Mouse (Mus musculus): ENCODE data around the gene Tank. TPM values are rescaled to one million over a fixed set of nuclear protein-coding genes. Genes with fewer than 3 reads are reported as not detected.

Tank gene
- polyA plus RNA-seq, 1 experiment, result 13.2 TPM

GRCm38 (mm10) chr2:61630864-61631555 is 52.6 kb downstream of the Tank start:
- Histone ChIP-seq H3K4me2 (ENCODE audit: low read depth) (no peak overlapping the region), H3K4me3 (no peak overlapping the region), H3K27me3 (ENCODE audit: control insufficient read depth, insufficient read depth, insufficient read length) (no peaks in the 10 kb centered on the region), H3K79me2 (ENCODE audit: control insufficient read depth, insufficient read depth) (no peaks in the 10 kb centered on the region), H3ac (ENCODE audit: control insufficient read depth, insufficient read length) (no peak overlapping the region), H3K36me3 (ENCODE audit: control insufficient read depth, insufficient read depth) (peaks cover 55% of the 10 kb centered on the region)
- TF ChIP-seq REST (IDR thresholded peaks at IDR 0.05; ENCODE audit: insufficient read depth, insufficient read length) (no peak), POLR2AphosphoS2 (IDR thresholded peaks at IDR 0.05; ENCODE audit: insufficient read length, low read depth) (no peak), MYOD1 (IDR thresholded peaks at IDR 0.05; ENCODE audit: control insufficient read depth in 1 of 3, insufficient read length in 2 of 3, low read depth in 2 of 3) (no peak), SRF (IDR thresholded peaks at IDR 0.05; ENCODE audit: control insufficient read depth, insufficient read length, low read depth) (no peak), TCF3 (IDR thresholded peaks at IDR 0.05; ENCODE audit: insufficient read length, low read depth) (no peak), USF1 (IDR thresholded peaks at IDR 0.05; ENCODE audit: low read depth) (no peak), MYOG (IDR thresholded peaks at IDR 0.05; ENCODE audit: control insufficient read depth in 1 of 3, insufficient read depth in 1 of 3, insufficient read length in 2 of 3, low read depth in 2 of 3) (no peak), MAX (IDR thresholded peaks at IDR 0.05; ENCODE audit: low read depth) (no peak), E2F4 (IDR thresholded peaks at IDR 0.05; ENCODE audit: insufficient read depth) (no peak), CEBPB (IDR thresholded peaks at IDR 0.05; ENCODE audit: insufficient read depth, poor library complexity, severe bottlenecking) (no peak), TCF12 (IDR thresholded peaks at IDR 0.05; ENCODE audit: insufficient read depth, poor library complexity, severe bottlenecking) (no peak)

- no peak overlapping the region for H3ac ChIP-seq (ENCODE audit: control insufficient read depth, insufficient read length)
- no peaks in the 10 kb centered on the region for H3K79me2 ChIP-seq (ENCODE audit: control insufficient read depth, insufficient read depth)
- H3K4me2 ChIP-seq (ENCODE audit: low read depth), result no peak overlapping the region
- TF ChIP-seq POLR2A (IDR thresholded peaks at IDR 0.05; ENCODE audit: insufficient read length, low read depth), result no peak
- no peak for TF ChIP-seq SRF (IDR thresholded peaks at IDR 0.05; ENCODE audit: control insufficient read depth, insufficient read length, low read depth)
- no peak for TF ChIP-seq TCF3 (IDR thresholded peaks at IDR 0.05; ENCODE audit: insufficient read length, low read depth)
- no peak for TF ChIP-seq MYOG (IDR thresholded peaks at IDR 0.05; ENCODE audit: control insufficient read depth in 1 of 3, insufficient read depth in 1 of 3, insufficient read length in 2 of 3, low read depth in 2 of 3)
- no peak for TF ChIP-seq E2F4 (IDR thresholded peaks at IDR 0.05; ENCODE audit: insufficient read depth)
- no peak for TF ChIP-seq MAX (IDR thresholded peaks at IDR 0.05; ENCODE audit: low read depth)
- no peak for TF ChIP-seq TCF12 (IDR thresholded peaks at IDR 0.05; ENCODE audit: insufficient read depth, poor library complexity, severe bottlenecking)
- TF ChIP-seq REST (IDR thresholded peaks at IDR 0.05; ENCODE audit: insufficient read depth, insufficient read length), result no peak
- no peaks in the 10 kb centered on the region for H3K27me3 ChIP-seq (ENCODE audit: control insufficient read depth, insufficient read depth, insufficient read length)
- peaks cover 40% of the 10 kb centered on the region for H3K36me3 ChIP-seq (ENCODE audit: control insufficient read depth, insufficient read depth)
- H3K4me3 ChIP-seq, result no peak overlapping the region
These were observed 56.7 kb downstream of the Tank start for GRCm38 (mm10) chr2:61635099-61635498.

DNA sequence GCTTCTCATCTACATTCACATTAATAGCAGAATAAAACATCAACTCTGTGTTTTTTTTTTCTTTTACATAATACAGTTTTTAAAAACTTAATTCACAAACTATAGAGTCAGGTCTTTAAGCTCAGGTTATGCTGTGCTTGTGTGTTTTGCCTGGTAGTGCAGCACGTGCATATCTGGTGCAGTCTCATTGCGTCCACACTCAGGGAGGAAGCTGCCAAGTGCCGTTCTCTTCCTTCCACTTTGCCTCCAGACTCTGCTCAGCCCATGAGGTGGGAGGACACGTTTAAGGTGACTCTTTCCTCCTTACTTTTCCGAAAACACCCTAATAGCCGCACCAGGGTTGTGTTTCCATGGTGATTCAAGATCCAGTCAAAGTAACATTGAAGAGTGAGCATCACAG is 59.8 kb downstream of the Tank start:
- TF ChIP-seq TCF12 (IDR thresholded peaks at IDR 0.05; ENCODE audit: insufficient read depth, poor library complexity, severe bottlenecking) (no peak), CEBPB (IDR thresholded peaks at IDR 0.05; ENCODE audit: insufficient read depth, poor library complexity, severe bottlenecking) (no peak), POLR2AphosphoS2 (IDR thresholded peaks at IDR 0.05; ENCODE audit: insufficient read length, low read depth) (no peak), MAX (IDR thresholded peaks at IDR 0.05; ENCODE audit: low read depth) (no peak), TCF3 (IDR thresholded peaks at IDR 0.05; ENCODE audit: insufficient read length, low read depth) (no peak), E2F4 (IDR thresholded peaks at IDR 0.05; ENCODE audit: insufficient read depth) (no peak), USF1 (IDR thresholded peaks at IDR 0.05; ENCODE audit: low read depth) (no peak), REST (IDR thresholded peaks at IDR 0.05; ENCODE audit: insufficient read depth, insufficient read length) (no peak), MYOG (IDR thresholded peaks at IDR 0.05; ENCODE audit: control insufficient read depth in 1 of 3, insufficient read depth in 1 of 3, insufficient read length in 2 of 3, low read depth in 2 of 3) (no peak), SRF (IDR thresholded peaks at IDR 0.05; ENCODE audit: control insufficient read depth, insufficient read length, low read depth) (no peak)
- Histone ChIP-seq H3K79me2 (ENCODE audit: control insufficient read depth, insufficient read depth) (peaks cover 3% of the 10 kb centered on the region), H3K36me3 (ENCODE audit: control insufficient read depth, insufficient read depth) (peaks cover 20% of the 10 kb centered on the region), H3K4me3 (no peak overlapping the region), H3ac (ENCODE audit: control insufficient read depth, insufficient read length) (no peak overlapping the region), H3K4me2 (ENCODE audit: low read depth) (no peak overlapping the region), H3K27me3 (ENCODE audit: control insufficient read depth, insufficient read depth, insufficient read length) (no peaks in the 10 kb centered on the region)

- no peak overlapping the region for H3K4me2 ChIP-seq (ENCODE audit: low read depth)
- no peak overlapping the region for H3ac ChIP-seq (ENCODE audit: control insufficient read depth, insufficient read length)
- H3K79me2 ChIP-seq (ENCODE audit: control insufficient read depth, insufficient read depth), result peaks cover 3% of the 10 kb centered on the region
- no peak overlapping the region for H3K4me3 ChIP-seq
- H3K27me3 ChIP-seq (ENCODE audit: control insufficient read depth, insufficient read depth, insufficient read length), result no peaks in the 10 kb centered on the region
- peaks cover 27% of the 10 kb centered on the region for H3K36me3 ChIP-seq (ENCODE audit: control insufficient read depth, insufficient read depth)
- TF ChIP-seq TCF3 (IDR thresholded peaks at IDR 0.05; ENCODE audit: insufficient read length, low read depth), result no peak
- no peak for TF ChIP-seq TCF12 (IDR thresholded peaks at IDR 0.05; ENCODE audit: insufficient read depth, poor library complexity, severe bottlenecking)
- no peak for TF ChIP-seq MAX (IDR thresholded peaks at IDR 0.05; ENCODE audit: low read depth)
- TF ChIP-seq REST (IDR thresholded peaks at IDR 0.05; ENCODE audit: insufficient read depth, insufficient read length), result no peak
- no peak for TF ChIP-seq POLR2AphosphoS2 (IDR thresholded peaks at IDR 0.05; ENCODE audit: insufficient read length, low read depth)
- no peak for TF ChIP-seq MYOG (IDR thresholded peaks at IDR 0.05; ENCODE audit: control insufficient read depth in 1 of 3, insufficient read depth in 1 of 3, insufficient read length in 2 of 3, low read depth in 2 of 3)
- TF ChIP-seq USF1 (IDR thresholded peaks at IDR 0.05; ENCODE audit: low read depth), result no peak
- TF ChIP-seq MYOD1 (IDR thresholded peaks at IDR 0.05; ENCODE audit: control insufficient read depth in 1 of 3, insufficient read length in 2 of 3, low read depth in 2 of 3), result no peak
- TF ChIP-seq SRF (IDR thresholded peaks at IDR 0.05; ENCODE audit: control insufficient read depth, insufficient read length, low read depth), result no peak
- TF ChIP-seq E2F4 (IDR thresholded peaks at IDR 0.05; ENCODE audit: insufficient read depth), result no peak
- TF ChIP-seq POLR2A (IDR thresholded peaks at IDR 0.05; ENCODE audit: insufficient read length, low read depth), result no peak
- no peak for TF ChIP-seq CEBPB (IDR thresholded peaks at IDR 0.05; ENCODE audit: insufficient read depth, poor library complexity, severe bottlenecking)
These were observed 64.3 kb downstream of the Tank start for GRCm38 (mm10) chr2:61642452-61643368.
